Mouse (Mus musculus): Measurements from ENCODE around the gene Slc2a1. TPM values are rescaled to one million over a fixed set of nuclear protein-coding genes. Genes with fewer than 3 reads are reported as not detected.

The Slc2a1 gene
- total and polyA plus RNA-seq, 3 experiments = 33.4 to 64.9 (median 46.2) TPM

DNA sequence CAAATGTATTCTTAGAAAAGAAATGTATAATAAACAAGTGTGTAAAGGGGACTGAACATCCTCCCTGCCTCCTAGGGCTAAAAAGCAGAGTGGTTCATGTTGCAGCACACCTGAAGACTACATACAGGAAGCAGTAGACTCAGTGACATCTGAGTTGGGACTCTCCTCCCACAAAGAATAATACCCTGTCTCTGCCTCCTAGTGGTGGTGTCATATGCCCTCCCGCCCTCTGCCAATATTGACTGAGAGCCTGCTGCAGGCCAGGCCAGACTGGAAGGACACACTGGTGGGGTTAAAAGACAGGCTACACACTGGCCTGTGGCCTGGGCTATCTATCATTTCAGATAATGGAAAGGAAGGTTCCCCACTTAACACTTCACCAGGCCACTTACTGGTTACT lies 7.8 kb downstream of the Slc2a1 start:
- Histone ChIP-seq H3K9me3 (replicated peaks; ENCODE audit: low read length) (no peaks in the 10 kb centered on the region), H3K27me3 (replicated peaks) (no peaks in the 10 kb centered on the region), H3K4me2 (ENCODE audit: insufficient read depth, low read depth, poor library complexity, severe bottlenecking) (no peak overlapping the region), H3K27ac (ENCODE audit: insufficient read depth, low read depth) (no peak overlapping the region), H3K9ac (ENCODE audit: insufficient read depth, low read depth) (no peak overlapping the region), H3K4me1 (ENCODE audit: control insufficient read depth in 1 of 2, insufficient read depth in 2 of 2) (peaks cover 8 to 97% of the 10 kb centered on the region in 2 experiments; a peak in 3 of 4 replicates), H3K79me2 (replicated peaks; ENCODE audit: control insufficient read depth, extremely low read depth, insufficient read depth, poor library complexity, severe bottlenecking) (peaks cover 14% of the 10 kb centered on the region), H3K36me3 (replicated peaks in 1 of 2; ENCODE audit: control insufficient read depth in 1 of 2, insufficient read depth in 1 of 2, low read length in 1 of 2) (peaks cover 21 to 88% of the 10 kb centered on the region in 2 experiments), H3K4me3 (replicated peaks in 1 of 3; ENCODE audit: low read depth in 2 of 3, low read length in 2 of 3, poor library complexity in 1 of 3) (no peak overlapping the region)
- dilution Hi-C loops (cut with MboI; ENCODE audit: extremely low pct_ligation_motif_present, extremely low pct_unique_long_range_greater_than_20kb, low sequenced_read_pairs) = no loop called here
- TF ChIP-seq SMC3 (IDR thresholded peaks at IDR 0.05; ENCODE audit: low read depth, low read length) (peak; percentile 33), MXI1 (IDR thresholded peaks at IDR 0.05; ENCODE audit: low read depth, low read length) (no peak), CTCF (conservative IDR thresholded peaks at IDR 0.05 in 1 of 2, IDR thresholded peaks at IDR 0.05 in 1 of 2; ENCODE audit: low read depth in 2 of 2, low read length in 2 of 2) (peak in 1 of 2 experiments; percentile 43; a peak in 2 of 4 replicates)
- peak; percentile 45 for DNase-seq (ENCODE audit: extremely low read depth)
- in situ Hi-C loops (cut with MboI; ENCODE audit: low pct_ligation_motif_present, low pct_unique_long_range_greater_than_20kb, low sequenced_read_pairs) = no loop called here

DNA sequence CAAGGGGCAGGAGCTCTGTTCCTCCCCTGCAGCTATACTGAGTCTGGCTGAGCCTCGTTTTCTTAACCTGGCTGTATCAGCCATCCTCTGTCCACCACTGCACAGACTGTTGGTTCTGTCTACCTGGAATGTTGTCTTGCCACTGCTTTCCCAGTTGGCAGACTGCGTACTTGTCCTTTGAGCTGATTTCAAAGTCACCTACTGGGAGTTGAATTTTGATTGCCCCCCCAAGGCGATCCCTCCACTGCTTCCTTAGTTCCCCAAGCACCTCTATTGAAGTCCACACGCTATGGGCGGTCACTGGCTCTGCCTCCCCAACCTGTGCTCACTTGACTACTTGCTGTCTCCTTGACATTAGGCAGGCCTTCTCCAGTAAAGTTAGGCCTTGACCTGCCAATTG lies 9.1 kb downstream of the Slc2a1 start:
- Histone ChIP-seq H3K9ac (ENCODE audit: insufficient read depth, low read depth) (no peak overlapping the region), H3K4me1 (ENCODE audit: control insufficient read depth in 1 of 2, insufficient read depth in 2 of 2) (peaks cover 8 to 91% of the 10 kb centered on the region in 2 experiments; a peak in 3 of 4 replicates), H3K79me2 (replicated peaks; ENCODE audit: control insufficient read depth, extremely low read depth, insufficient read depth, poor library complexity, severe bottlenecking) (peaks cover 10% of the 10 kb centered on the region), H3K27ac (ENCODE audit: insufficient read depth, low read depth) (no peak overlapping the region), H3K9me3 (replicated peaks; ENCODE audit: low read length) (no peaks in the 10 kb centered on the region), H3K4me3 (replicated peaks in 1 of 3; ENCODE audit: low read depth in 2 of 3, low read length in 2 of 3, poor library complexity in 1 of 3) (no peak overlapping the region), H3K4me2 (ENCODE audit: insufficient read depth, low read depth, poor library complexity, severe bottlenecking) (no peak overlapping the region), H3K36me3 (replicated peaks in 1 of 2; ENCODE audit: control insufficient read depth in 1 of 2, insufficient read depth in 1 of 2, low read length in 1 of 2) (peaks cover 31 to 88% of the 10 kb centered on the region in 2 experiments), H3K27me3 (replicated peaks) (no peaks in the 10 kb centered on the region)
- dilution Hi-C loops (cut with MboI; ENCODE audit: extremely low pct_ligation_motif_present, extremely low pct_unique_long_range_greater_than_20kb, low sequenced_read_pairs) (no loop called here), in situ Hi-C loops (cut with MboI; ENCODE audit: low pct_ligation_motif_present, low pct_unique_long_range_greater_than_20kb, low sequenced_read_pairs) (no loop called here)
- no peak for DNase-seq (ENCODE audit: extremely low read depth)
- TF ChIP-seq TCF12 (IDR thresholded peaks at IDR 0.05; ENCODE audit: low read depth, low read length) = no peak
- no peak for TF ChIP-seq MYC (IDR thresholded peaks at IDR 0.05; ENCODE audit: low read depth, low read length)
- no peak for TF ChIP-seq E2F4 (IDR thresholded peaks at IDR 0.05; ENCODE audit: insufficient replicate concordance, low read depth, low read length)
- no peak for TF ChIP-seq CTCF (conservative IDR thresholded peaks at IDR 0.05 in 1 of 2, IDR thresholded peaks at IDR 0.05 in 1 of 2; ENCODE audit: low read depth in 2 of 2, low read length in 2 of 2)
- TF ChIP-seq PAX5 (IDR thresholded peaks at IDR 0.05; ENCODE audit: low read length) = no peak
- no peak for TF ChIP-seq ETS1 (conservative IDR thresholded peaks at IDR 0.05; ENCODE audit: low read depth, low read length)
- no peak for TF ChIP-seq RAD21 (IDR thresholded peaks at IDR 0.05; ENCODE audit: low read depth, low read length)
- no peak for TF ChIP-seq EP300 (IDR thresholded peaks at IDR 0.05; ENCODE audit: low read length)
- TF ChIP-seq JUN (IDR thresholded peaks at IDR 0.05; ENCODE audit: insufficient read depth, low read depth, low read length) = no peak
- no peak for TF ChIP-seq BHLHE40 (IDR thresholded peaks at IDR 0.05; ENCODE audit: low read depth, low read length)
- TF ChIP-seq GABPA (IDR thresholded peaks at IDR 0.05; ENCODE audit: insufficient replicate concordance, low read depth, low read length) = no peak
- TF ChIP-seq SMC3 (IDR thresholded peaks at IDR 0.05; ENCODE audit: low read depth, low read length) = no peak
- TF ChIP-seq NRF1 (IDR thresholded peaks at IDR 0.05; ENCODE audit: low read depth, low read length) = no peak
- TF ChIP-seq RCOR1 (conservative IDR thresholded peaks at IDR 0.05; ENCODE audit: low read depth, low read length) = no peak
- TF ChIP-seq USF1 (IDR thresholded peaks at IDR 0.05; ENCODE audit: low read depth, low read length) = no peak
- no peak for TF ChIP-seq HCFC1 (IDR thresholded peaks at IDR 0.05; ENCODE audit: low read depth, low read length)
- TF ChIP-seq ZMIZ1 (IDR thresholded peaks at IDR 0.05; ENCODE audit: low read depth, low read length) = no peak
- no peak for TF ChIP-seq MAZ (IDR thresholded peaks at IDR 0.05; ENCODE audit: low read depth, low read length)
- TF ChIP-seq IRF4 (IDR thresholded peaks at IDR 0.05; ENCODE audit: low read depth, low read length) = no peak

All from CH12.LX (cell line).